Mouse (Mus musculus): ENCODE results near the gene Tcp10b.
"Not testable (repeated sequence)": the region's sequence is repeated elsewhere in the genome, so short reads cannot be mapped to it uniquely, and the experiment has no call there.

The Tcp10b gene

GRCm38 (mm10) chr17:13060804-13061203 is at the start of gene Tcp10b:
Gene Tcp10b, plus strand, starts transcription at chr17:13061104.
- DNase-seq (ENCODE audit: low spot score) = not testable (repeated sequence)

DNA sequence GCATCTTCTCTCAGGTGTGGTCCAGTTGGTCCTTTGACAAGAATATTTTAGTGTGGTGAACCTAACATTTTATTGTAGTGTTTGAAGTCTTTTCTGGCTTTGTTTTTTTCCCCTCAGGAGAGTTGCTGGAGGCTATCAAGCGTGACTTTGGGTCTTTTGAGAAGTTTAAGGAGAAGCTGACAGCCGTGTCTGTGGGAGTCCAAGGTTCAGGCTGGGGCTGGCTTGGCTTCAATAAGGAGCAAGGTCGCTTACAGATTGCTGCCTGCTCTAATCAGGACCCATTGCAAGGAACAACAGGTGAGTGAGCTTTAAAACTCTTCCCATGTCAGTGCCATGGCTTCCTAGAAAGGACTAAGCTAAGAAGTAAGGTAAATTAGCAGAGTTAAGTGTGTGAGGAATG is 47.6 kb upstream of the Tcp10b start:
- DNase-seq (ENCODE audit: low spot score) = no peak

GRCm38 (mm10) chr17:13036627-13037192 is 24.2 kb upstream of the Tcp10b start:
- DNase-seq (ENCODE audit: low spot score) = not testable (repeated sequence)

DNA sequence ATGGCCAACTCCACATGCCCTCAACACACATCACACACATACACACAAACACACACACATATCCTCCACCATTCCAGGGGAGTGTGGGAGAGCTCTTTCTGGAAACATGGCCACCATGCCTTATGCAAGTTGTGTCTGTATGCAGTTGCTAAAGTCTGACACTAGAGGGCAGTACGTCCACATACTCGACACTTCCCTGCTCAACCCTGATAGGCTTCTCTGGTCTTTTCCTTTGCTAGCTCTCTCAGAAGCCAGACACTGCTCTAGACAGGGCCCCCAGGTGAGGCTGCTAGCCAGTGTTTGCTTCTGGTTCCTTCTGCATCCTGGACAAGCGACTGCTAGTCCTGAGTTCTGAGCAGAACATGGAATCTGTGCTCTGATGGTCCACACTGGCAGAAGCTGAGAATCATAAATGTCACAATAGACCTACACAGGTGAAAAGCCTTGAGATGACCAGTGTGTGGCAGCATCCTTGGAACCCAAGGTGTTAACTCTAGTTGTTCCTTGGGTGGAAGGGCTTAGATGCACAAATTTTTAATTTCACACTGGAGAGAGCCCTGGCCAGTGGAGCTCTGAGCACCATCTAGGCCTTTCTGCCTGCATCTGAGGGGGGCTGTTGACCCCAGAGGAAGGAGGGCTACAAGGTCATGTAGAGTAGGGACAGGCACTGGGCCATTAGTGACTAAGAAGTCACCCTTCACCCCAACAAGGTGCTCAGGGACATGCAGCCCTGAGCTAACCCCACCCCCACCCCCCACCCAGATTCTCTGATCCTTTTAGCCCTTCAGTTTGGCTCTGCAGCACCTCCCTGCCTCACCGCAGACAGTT is 16.8 kb upstream of the Tcp10b start:
- peak; percentile 41 for DNase-seq (ENCODE audit: low spot score)

DNA sequence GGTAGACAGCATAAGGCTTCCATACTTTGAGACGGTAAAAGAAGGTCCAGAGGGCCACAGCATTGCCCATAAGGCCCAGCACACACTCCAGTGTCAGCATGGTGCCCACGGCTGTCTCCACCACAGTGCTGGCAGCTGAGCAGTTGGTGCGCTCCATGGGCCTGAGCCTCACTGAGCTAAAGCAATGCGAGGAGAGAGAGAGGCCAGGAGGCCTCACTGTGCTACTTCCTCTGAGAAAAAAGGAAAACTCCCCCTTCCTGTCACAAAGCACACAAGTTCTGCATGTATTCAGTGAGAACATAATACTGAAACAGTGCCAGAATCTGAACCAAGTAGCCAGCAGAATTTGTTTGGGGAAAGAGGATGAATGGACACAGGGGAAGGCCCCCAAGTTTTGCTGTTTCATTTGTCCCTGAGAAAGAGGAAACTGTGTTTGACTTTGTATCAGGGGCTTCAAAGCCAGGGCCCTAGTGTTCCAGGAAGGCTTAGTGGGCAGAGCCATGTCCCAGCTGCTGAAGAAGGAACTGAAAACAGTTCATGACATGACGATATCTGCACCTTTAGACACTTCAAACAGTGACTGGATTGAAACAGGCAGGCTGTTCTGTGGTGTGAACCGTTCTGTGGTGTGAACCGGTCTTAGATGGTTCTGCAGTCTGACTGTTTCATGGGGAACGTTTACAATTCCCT is 8.6 kb upstream of the Tcp10b start, which contains the start of gene Gpr31b:
Gene Gpr31b, minus strand, starts transcription at position 173 of the 690 bp plus-strand sequence.
- not testable (repeated sequence) for DNase-seq (ENCODE audit: low spot score)

- DNase-seq (ENCODE audit: low spot score) = not testable (repeated sequence)
These were observed 2.0 kb downstream of the Tcp10b start for GRCm38 (mm10) chr17:13062882-13063281.

DNA sequence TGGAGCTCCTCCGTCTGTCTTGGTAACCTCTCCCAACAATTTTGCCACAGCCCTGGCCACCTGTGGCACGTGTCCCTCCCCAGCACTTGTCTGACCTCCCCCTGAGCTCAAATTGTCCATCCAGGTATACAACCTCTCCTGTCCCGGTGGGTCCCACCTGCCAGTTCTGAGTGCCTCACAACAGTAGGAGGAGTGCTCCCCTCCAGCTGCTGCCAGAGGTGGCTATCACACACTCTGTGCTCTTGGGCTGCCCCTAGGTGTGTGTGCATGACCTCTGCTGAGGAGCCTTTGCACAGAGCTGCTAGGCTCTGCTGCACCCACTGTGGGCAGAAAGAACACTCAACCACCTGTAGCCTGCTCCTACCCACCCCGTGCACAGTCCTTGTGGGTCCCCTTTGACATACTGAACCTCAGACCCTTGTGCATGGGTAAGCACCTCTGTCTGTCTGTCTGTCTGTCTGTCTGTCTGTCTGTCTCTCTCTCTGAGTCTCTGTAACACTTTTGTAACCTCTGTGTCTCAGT is 7.0 kb downstream of the Tcp10b start:
- not testable (repeated sequence) for DNase-seq (ENCODE audit: low spot score)

DNA sequence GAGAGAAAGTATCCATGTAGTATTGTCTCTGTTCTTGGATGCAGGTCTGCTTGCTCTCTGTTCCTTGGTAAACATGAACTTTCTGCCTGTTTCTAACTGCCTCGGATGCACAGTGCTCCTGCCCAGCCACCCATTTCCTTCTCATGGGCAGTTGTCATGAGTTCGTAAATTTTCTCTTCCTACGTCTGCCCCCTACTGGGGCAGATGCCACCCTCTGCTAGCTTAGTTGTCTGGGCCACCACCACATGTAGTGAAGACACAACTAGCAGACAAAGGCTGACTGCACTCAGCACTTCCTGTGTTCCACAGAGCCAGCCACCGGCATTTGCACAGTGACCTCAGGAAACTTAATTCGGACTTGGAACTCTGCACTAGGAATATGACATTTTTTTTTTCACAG is 8.3 kb downstream of the Tcp10b start:
- DNase-seq (ENCODE audit: low spot score) = not testable (repeated sequence)

- DNase-seq (ENCODE audit: low spot score) = not testable (repeated sequence)
These were observed 30.6 kb downstream of the Tcp10b start for GRCm38 (mm10) chr17:13091510-13091909.

- DNase-seq (ENCODE audit: low spot score) = not testable (repeated sequence)
These were observed 31.3 kb downstream of the Tcp10b start for GRCm38 (mm10) chr17:13092100-13092764.

DNA sequence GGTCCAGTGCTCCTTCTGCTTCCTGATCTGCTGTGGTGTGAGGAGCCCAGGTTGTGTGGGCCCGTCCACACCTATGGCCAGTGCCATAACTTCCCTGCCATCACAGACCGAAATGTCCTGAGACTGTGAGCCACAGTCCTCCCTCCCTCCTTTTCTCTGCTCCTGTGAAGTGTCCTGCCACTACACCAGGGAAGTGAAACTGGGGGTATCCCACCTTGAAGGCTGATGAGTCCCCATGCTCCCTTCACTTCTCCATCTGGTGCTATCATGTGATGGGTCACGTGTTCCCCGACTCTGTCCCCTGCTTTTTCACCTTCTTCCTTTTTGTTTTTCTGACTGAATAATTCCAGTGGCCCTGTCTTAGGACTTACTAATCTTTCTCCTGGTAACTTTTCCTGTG is 32.1 kb downstream of the Tcp10b start:
- DNase-seq (ENCODE audit: low spot score) = not testable (repeated sequence)

- DNase-seq (ENCODE audit: low spot score) = not testable (repeated sequence)
These were observed 45.7 kb downstream of the Tcp10b start for GRCm38 (mm10) chr17:13106563-13106962.

GRCm38 (mm10) chr17:13112504-13113291 is 51.8 kb downstream of the Tcp10b start:
- not testable (repeated sequence) for DNase-seq (ENCODE audit: low spot score)

DNA sequence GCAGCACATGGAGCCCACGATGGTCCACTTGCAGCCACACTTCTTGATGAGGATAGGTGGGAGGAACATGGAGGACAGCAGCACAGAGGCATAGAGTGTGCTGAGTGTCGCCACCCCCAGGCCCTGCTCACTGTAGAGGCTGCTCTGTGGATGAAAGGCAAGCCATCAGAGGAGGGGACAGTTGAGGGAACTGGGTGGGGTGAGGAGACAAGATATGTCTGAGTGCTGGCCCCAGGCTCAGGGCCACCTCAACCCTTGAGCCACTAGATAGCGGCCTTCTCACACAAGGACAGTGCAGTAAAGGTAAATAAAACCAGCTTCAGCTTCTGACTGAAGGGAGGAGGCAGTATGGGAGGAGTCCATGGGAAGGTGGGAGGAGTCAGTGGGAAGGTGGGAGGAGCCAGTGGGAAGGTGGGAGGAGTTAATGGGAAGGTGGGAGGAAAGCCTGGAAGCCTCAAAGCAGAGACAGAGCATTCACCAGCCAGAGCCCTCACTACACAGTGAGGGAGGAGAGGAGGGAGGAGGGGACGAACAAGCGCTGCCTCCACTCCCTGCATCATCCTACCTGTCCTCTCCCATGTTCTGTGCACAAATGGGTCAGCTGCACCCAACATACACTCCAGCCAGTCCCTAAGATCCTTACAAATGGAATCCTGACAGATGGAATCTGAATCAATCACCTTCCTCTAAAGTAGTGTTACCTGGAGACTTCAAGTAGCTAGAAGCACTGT is 62.6 kb downstream of the Tcp10b start:
- DNase-seq (ENCODE audit: low spot score) = not testable (repeated sequence)

GRCm38 (mm10) chr17:13124241-13124640 is 63.3 kb downstream of the Tcp10b start:
- not testable (repeated sequence) for DNase-seq (ENCODE audit: low spot score)

DNA sequence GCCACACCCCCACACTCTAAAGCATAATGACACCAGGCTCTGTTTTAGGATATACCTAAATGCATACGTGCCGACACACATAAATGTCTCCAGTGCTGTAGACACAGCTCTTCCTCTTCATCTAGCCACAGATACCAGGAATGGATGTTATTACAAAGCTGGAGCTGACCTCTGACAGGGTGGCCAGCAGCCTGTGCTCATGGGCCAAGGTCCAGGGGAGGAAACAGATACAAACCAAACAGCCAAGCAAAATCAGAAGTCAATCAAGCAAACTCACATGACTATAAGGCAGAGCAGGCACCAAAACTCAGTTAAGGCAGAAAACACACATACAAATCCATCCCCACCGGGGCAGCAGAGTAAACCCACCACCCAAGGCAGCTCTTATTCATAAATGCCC is 68.4 kb downstream of the Tcp10b start:
- not testable (repeated sequence) for DNase-seq (ENCODE audit: low spot score)

- not testable (repeated sequence) for DNase-seq (ENCODE audit: low spot score)
These were observed 69.0 kb downstream of the Tcp10b start for GRCm38 (mm10) chr17:13129737-13130465.

GRCm38 (mm10) chr17:13131710-13132109 is 70.8 kb downstream of the Tcp10b start, which contains the start of gene Unc93a:
Gene Unc93a, minus strand, starts transcription at chr17:13131810.
- DNase-seq (ENCODE audit: low spot score) = not testable (repeated sequence)
